Mouse (Mus musculus): ENCODE measurements around the gene Ccl25.

The Ccl25 gene

DNA sequence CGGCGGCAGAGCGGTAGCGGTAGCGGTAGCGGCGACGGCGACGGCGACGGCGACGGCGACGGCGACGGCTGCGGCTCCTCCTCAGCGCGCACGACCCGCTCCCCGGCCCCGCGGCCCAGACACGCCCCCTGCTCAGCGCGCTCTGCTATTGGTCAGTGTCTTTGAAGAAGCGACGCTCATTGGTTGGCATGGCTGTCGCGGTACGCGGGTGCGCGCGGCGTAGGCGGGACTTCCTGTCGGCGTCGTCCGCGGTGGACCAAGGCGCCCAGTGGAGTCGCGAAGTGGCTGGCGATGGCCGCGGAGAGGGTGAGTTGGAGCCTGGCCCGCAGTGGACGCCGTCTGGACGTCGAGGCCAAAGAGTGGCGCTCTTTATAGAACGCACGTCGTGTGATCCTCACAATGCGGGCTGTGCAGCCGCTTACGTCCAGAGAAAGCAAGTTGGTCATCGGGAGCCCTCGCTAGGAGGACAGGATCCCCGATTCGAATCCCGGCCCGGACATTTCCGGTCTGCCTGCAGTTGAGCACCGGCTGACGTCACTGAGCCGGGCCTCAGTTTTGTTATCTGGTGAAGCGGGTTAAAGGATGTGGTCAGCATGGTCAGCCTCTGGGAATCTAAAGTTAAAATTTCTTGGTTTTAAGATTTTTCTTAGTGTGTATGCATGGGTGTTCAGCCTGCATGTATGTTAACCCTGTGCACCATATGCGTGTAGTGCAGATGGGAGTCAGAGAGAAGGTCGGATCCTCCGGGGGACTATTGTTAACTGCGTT is at the start of gene Ccl25, which contains the start of gene Elavl1:
Ccl25 (plus strand) TSS at position 228 of the 768 bp plus-strand sequence.
Elavl1 (minus strand) TSS at position 431 of the 768 bp plus-strand sequence.
- DNase-seq (ENCODE audit: low spot score in 2 of 2) = peak; percentile 98

DNA sequence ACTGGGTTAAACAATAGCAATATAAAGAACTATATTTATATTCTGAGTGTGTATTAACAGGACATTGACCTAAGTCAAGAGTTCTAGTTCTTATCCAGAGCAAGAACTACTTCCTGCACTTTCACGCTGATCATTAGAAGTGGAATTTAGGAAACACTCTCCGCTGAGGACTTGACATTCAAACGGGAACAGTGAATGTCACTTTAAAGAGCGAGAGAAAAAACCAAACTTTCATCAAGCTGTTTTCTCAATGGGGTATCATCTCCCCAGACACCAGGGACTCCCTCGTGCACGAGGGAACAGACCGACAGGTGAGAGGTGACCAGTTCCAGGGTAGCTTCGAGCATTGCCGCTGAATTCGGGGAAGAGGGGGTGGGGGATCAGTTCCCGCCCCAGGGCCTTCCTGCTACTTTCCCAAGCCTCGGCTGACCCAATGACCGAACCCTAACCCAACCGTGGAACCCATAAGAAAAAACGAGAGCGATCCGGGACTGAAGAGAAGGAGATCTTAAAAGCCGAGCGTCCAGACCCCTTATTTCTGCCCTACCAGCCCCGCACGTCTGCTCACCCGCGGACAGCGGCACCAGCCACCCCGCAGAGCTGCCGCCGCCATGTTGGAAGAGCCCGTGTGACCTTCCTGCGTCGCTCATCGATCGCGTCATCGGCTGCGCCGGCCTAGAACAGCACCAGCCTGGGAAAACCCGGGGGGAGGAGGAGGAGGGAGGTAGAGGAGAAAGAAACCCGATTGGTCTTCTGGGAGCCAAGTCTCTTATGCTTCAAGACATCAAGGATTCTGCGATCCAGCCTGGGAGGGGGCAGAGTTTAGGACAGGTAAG is 49.5 kb upstream of the Ccl25 start, which contains the start of gene Timm44:
Timm44 (minus strand) TSS at position 639 of the 836 bp plus-strand sequence.
- DNase-seq (ENCODE audit: low spot score in 2 of 2) = peak; percentile 91 to 94

DNA sequence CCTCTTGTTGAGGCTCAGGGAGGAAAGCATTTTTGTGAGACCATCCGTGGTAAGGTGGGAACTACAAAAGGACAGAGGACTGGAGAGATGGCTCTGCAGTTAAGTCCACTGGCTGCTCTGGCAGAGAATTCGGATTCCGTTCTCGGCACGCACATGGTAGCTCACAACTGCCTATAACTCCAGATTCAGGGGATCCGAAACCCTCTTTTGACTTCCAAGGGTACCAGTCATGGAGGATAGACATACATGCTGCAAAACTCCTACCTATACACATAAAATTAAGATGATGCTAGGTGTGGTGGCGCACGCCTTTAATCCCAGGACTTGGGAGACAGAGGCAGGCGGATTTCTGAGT is 48.9 kb upstream of the Ccl25 start:
- DNase-seq (ENCODE audit: low spot score in 2 of 2) = no peak

DNA sequence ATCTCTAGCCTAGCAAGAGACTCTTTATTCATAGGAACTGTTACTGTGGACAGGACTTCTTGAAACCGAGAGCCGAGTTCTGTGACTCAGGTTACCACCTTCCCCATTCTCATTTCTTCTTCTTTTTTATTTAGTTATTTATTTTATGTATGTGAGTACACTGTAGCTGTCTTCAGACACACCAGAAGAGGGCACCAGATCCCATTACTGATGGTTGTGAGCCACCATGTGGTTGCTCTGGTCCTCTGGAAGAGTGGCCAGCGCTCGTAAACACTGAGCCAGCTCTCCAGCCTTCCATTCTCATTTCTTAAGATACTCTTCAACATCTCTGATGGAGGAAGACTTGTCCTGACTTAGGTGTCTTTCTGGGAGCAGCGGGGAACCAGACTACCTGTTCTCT is 32.3 kb upstream of the Ccl25 start:
- DNase-seq (ENCODE audit: low spot score in 2 of 2) = no peak

DNA sequence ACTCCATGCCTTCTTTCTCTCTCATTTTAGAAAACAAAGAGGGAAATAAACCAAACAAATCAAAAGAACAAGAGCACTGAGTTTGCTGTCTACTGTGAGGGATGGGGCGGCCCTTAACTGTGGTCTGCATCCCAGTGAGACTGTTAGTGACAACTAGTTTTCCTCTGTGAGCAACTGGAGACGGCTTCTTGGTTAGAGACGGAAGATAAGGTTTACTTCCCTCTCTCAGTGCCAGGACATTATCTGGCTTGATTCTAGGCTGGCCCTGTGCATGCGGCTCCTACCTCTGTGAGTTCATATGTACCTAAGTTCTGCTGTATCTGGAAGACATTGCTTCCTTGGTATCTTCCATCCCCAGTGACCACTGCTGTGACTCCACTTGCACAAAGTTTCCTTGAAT is 27.2 kb upstream of the Ccl25 start:
- no peak for DNase-seq (ENCODE audit: low spot score in 2 of 2)

DNA sequence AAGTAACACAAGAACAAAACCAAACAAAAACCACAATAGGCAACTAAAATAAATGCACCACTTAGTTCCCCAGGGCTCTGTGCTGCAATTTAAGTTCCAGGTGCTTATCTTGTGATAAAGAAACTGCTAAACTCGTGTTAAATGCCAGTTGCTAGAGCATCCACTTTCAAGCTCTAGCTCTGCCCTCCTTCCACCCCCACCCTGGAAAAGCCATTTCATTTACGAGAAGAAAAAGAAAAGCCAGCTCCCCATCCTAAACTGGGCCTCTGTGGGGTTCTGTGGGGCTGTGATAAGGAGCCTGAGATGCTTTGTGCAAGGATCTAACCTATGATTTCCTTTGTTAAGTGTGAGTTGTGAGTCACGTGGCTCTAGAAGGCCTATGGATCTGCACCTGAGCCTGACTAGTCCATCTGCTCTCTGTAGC is 20.9 kb upstream of the Ccl25 start:
- DNase-seq (ENCODE audit: low spot score in 2 of 2) = no peak

DNA sequence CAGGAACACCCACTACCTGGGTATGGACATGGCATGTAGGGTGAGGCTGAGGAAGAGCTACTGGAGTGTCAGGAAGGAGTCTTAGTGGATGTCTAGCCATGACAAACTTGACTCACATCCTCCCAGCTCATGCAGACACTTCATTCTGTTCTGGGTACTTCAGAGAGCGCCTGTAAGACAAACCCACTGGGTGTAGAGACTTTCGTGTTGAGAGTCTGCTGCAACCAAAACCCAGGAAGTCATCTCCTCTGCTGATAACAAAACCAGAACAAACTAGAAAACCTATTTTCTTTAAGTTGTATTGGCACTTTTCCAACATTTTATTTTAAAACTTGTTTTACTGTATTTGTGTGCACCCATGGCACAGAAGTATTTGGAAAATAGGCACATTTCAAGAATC is 19.2 kb upstream of the Ccl25 start:
- DNase-seq (ENCODE audit: low spot score in 2 of 2) = no peak

DNA sequence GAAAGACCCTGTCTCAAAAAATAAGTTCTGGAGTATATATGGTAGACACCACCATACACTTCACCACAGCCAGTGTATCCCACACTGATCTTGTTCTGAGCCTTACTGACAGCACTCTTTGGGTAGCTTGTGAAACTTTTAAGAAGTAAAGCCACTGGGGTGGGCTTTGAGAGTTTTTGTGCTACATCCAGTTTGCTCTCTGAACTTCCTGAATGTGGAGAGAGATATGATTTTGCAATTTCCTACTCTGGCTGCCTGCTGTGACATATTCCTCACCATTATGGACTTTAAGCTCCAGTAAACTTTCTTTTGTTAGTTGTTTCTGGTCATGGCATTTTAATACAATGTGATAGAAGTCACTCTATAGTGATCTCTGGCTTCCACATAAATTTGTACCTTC is 12.9 kb upstream of the Ccl25 start:
- no peak for DNase-seq (ENCODE audit: low spot score in 2 of 2)

DNA sequence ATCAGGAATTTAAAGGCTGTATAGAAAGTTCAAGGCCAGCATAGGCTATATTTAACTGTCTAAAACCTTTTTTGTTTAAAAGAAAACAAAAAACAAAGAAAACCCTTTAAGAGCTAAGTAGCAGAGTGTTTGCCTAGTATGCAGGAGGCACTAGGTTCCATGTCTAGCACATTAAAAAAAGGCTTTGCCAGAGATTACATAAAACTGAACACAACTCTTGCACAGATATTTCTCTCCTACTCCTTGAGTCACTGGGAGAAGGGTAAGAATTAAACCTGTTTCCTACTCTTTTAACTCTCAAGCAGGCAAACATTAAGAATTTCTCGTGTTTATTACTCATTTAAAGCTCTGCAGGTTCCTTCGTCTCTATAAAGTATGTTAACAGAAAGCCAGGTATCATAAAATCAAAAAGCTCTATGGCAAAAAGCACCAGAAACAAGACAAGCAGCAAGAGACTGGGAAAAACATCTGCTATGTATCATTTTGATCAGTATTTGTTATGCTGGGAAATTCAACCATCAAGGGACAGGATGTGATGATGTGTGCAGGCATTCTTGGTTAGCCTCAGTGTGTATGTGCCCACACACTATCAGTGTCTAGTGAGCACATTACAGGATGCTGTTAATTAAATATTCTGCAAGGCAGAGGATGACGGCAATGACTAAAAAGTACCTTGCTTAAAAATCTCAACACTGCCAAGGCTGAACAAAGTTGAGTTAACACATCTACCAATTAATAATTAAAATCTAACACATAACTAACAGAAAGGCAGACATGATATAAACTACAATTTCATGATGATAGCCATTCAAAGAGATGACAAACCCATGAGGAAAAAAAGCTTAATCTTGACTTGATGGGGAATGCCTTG is 11.5 kb upstream of the Ccl25 start:
- DNase-seq (ENCODE audit: low spot score in 2 of 2) = no peak

DNA sequence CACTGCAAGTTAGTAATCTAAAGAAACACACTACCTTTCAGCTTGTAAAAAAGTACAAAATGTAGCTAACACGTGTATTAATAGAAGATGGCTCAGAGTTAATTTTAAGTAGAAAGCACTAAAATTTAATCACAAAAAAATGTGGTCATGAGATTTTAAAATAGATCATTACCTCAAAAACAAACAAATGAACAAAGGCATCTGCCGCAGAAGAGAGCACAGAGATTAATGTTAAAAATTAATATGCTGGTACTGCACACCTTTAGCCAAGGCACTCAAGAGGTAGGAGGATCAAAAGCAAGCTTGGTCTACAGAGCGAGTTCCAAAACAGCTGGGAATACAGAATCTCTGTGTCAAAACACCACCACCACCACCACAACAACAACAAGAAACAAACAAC is 10.2 kb upstream of the Ccl25 start:
- no peak for DNase-seq (ENCODE audit: low spot score in 2 of 2)

DNA sequence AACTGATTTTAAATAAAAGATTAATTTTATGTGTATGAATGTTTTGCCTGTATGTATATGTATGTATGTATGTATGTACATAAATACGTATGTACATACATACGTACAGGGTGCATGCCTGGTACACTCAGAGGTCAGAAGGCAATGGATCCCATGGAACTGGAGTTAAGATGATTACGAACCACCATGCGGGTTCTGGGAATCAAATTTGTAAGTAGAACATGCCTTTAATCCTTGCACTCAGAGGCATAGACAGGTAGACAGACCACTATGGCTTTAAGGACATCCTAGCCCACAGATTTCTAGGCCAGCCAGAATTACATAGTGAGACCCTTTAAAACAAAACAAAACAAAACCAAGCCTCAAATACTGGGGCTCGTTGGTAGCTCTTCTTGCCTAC is 6.9 kb upstream of the Ccl25 start:
- no peak for DNase-seq (ENCODE audit: low spot score in 2 of 2)

DNA sequence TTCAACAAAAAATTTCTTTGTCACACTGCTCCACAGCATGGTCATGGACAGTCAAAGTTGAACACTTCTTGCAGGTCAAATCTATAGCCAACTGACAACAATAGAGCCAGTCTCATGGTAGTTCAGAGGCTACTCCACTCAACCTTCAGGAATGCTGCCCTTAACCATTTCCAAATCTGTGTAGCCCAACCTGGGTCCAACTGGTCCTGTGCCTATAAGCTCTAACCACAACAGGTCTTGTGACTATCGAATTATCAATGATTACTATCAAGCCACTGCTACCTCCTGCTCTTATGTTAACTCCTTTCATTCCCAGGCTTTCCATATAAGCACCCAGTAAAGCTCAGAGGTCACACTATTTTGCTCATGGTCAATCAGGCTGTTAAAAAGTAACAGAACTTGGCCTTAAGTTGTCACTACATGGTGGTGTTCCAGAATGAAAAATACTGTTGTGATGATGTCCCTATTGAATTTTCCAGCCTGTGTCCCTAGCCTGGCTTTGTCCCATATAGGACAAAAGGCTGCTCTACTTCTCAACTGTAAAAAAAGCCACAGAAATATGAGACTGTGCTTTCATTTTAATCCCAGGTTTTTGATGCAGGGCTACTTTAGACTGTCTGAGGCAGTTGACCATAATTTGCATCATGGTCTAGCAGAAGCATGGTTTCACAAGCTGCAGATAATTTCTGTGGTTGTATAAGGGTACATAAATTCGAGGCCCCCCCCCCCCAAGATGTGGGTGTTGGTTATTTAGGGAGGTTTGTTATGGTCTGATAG is 6.0 kb upstream of the Ccl25 start:
- DNase-seq (ENCODE audit: low spot score in 2 of 2) = no peak

DNA sequence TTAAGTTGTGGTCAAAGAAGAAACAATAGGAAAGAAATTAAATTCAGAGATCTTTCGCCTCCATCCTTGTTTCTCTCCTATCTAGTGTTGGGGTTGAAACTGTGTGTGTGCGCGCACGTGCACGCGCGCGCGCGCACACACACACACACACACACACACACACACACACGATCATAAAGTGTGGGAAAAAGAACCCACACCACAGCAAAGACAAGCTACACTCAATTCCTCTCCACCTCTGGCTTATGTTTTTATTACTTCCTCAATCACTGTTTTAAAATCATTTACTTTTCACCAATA is 5.5 kb upstream of the Ccl25 start:
- no peak for DNase-seq (ENCODE audit: low spot score in 2 of 2)

DNA sequence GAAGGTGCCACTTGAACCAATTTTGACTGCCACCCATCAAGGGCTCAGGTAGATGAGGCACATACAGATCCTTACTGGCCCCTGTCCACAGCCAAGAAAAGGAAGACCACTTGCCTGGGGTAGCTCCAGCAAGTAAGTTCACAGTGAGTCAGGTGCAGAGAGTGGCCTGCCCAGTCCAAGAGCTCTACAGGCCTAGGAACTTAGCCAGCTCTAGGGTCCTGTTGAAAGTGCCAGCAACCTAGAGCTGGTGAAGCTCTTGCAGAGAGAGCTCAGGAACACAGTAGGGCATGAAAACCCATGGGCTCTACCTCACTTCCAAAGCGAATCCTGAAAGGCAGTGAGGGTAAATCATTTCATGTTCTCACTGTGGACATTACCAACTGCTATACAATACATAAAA is 4.6 kb upstream of the Ccl25 start:
- DNase-seq (ENCODE audit: low spot score in 2 of 2) = no peak

DNA sequence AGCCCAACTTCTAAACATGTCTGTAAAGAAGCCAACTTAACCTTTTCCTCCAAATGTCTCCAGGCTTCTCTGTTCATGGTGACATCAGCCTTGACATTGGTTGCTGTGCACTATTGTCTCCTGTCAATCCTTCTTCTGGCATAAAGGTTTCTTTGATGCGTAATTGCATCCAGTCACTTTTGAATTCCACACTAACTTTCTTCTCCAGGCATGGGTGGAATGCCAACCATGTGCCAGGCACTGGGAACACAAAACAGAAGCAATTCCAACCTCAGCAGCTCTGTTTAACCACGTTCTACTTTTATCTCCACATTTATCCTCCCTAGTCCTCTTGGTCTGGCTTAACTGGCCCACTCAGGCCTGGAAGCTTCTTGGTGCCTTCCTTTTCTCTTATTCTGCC is 4.0 kb upstream of the Ccl25 start:
- no peak for DNase-seq (ENCODE audit: low spot score in 2 of 2)

DNA sequence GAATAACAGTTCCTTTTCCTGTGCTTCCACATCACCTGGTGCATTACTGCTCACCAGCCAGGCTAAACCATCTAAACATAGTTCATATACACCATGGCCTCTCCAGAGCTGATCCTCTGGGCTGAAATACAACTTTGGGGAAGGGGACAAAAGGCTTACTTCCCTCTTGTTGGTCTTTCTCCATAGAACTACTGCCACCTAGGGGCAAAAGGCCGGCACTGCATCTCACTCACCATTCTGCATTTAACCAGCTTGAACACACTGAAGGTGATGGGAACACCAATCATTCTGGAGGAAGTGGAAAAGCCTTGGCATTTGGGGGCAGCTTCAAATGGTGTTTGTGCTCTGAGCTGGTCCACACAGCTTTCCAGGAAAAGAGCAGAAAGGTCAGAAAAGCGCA is 2.5 kb upstream of the Ccl25 start:
- peak; percentile 81 to 83 for DNase-seq (ENCODE audit: low spot score in 2 of 2)

DNA sequence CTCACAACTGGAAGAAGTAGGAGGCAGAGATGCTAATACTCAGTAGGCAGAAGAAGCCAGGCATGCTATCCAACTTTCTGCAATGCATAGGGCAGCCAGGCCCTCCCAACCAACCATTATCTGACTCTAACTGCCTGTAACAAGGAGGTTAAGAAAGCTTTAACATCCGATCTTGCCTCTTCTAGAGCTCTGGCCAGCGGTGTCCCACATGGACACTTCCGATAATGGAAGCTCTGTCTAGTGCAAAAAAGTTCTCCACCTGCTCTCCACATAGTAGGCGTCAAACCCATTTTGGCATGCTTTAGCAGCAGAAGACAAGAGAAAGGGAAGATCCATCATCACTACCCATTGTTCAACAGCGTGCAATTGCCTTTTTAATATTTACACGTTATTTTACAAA is 1.1 kb upstream of the Ccl25 start:
- no peak for DNase-seq (ENCODE audit: low spot score in 2 of 2)

DNA sequence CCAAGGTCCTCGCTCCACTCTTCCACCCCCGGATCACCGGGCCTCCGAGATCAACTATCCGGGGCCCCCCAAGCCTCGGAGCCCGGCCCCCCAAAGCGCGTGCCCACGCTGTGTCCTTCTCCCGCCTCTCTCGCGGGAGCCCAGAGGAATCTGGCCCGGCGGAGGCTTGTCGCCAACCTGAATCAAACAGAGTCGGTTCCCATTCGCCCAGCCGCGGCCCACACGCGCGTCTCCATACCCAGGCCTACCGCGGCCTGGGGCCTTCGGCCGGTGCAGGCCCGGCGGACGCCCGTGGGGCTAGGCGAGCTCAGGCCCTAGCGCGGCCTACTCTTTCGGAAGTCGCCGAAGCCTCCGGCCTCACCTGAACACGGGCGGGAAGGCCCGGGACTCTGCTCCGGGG is 485 bp upstream of the Ccl25 start:
- DNase-seq (ENCODE audit: low spot score in 2 of 2) = peak in 1 of 2 experiments; percentile 44

DNA sequence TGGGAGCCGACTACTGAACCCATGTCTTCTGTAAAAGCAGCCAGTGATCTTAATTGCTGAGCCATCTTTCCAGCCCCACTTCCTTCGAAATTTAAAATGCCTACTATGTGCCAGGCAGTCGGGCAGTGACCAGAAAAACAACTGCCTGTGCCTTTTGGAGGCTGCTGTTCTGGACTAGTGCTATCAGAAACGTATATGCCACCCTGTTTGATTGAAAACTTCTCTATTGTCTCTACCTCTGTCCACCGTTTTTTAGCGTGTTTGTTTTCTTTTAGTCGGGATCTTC is 684 bp downstream of the Ccl25 start:
- DNase-seq (ENCODE audit: low spot score in 2 of 2) = no peak

DNA sequence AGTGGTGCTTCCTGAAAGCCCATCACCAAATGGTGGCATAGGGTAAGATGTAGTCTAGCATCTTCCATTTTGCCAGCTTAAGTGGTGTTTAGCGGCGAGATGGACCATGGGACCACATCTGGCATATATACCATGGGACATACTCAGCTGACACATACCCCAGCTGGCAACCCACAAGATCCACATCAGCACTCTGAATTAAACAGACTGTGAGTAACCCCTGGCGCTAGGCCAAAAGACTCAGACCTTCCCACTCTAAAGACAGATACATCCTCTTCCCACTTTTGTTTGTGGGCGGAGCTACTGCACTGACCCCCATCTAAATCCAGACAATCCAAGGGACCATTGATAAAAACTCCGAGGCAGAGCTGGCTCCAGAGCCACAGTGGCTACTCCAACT is 4.0 kb downstream of the Ccl25 start:
- DNase-seq (ENCODE audit: low spot score in 2 of 2) = no peak

DNA sequence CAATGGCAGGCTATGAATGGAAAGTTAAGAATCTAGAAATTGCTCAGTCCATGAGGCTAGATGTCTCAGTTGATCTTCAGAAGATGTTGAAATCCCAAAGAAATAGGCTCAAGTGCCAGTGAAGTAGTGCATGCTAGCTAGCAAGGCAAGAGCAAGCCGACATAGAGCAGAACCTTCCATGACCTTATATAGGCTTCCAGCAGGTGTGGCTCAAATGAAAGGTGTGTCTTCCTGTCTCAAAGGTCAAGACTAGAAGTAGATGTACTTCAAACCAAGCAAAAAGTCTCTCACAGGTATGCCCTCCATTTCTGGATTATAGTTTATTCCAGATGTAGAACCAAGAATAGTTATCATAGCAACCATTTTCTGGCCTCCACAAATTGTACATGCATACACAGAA is 9.0 kb downstream of the Ccl25 start:
- no peak for DNase-seq (ENCODE audit: low spot score in 2 of 2)

DNA sequence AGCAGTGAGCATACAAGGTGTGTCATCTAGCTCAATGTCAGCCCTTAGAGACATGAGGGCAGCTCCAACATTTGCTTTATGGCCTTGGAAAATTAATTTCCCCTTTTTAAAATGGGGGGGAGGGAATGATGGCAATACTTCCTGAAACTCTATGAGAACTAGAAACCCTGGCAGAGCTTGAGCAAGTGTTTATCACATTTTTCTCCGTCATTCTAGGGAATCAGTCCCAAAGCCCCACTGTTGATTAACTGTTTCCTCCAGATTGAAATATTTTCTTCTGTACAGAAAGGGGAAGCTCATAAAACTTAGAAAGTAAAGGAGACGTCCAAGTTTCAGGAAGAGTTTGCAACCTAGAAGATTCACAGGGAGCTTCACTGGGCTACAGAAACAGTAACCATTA is 10.7 kb downstream of the Ccl25 start:
- DNase-seq (ENCODE audit: low spot score in 2 of 2) = no peak

Data from frontal cortex, postnatal 25 days (tissue).